Mouse (Mus musculus): Measurements from ENCODE around the gene Spata16. TPM values are rescaled to one million over a fixed set of nuclear protein-coding genes. Genes with fewer than 3 reads are reported as not detected.
"Not testable (repeated sequence)": the region's sequence is repeated elsewhere in the genome, so short reads cannot be mapped to it uniquely, and the experiment has no call there.

The Spata16 gene
- total RNA-seq (2017), result not detected in 2 replicates

DNA sequence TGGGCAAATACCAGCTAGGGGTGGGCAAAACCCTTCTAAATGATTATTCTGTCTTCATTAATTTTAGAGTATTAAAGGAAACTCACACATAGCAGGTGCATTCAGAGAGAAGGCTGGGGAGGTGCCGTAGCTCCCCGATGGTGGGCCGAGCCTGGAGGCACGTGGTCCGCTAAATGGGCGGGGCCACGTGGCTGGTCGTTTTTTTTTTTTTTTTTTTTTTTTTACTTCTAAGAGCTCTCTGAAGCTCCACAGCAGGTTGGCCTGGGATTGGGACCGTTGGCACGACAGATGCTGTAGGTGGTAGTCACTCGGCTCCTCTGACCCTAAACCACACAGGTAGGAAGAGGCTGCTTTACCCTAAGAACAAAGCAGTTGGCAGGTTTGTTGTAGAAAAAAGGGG is at the start of gene Spata16:
Spata16 (plus strand) TSS at position 219 of the 400 bp plus-strand sequence.
- ATAC-seq (replicated peaks; ENCODE audit: low read depth, poor library complexity, severe bottlenecking), result no peak

DNA sequence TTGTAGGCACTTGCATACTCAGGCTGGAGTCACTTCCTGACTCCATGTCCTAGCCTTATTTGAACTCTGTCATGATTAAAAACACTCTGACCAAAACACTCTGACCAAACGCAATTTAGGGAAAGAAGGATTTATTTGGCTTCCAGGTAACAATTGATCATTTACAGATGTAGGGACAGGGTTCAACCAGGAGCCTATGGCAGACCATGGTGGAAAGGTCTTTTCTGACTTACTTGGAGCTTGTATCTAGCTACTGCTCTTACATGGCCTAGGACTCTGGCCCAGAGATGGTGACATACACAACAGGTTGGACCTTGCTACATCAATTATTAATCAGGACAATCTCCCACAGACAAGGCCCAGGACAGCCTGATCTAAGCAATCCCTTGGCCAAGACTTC is 32.6 kb upstream of the Spata16 start:
- ATAC-seq (replicated peaks; ENCODE audit: low read depth, poor library complexity, severe bottlenecking), result no peak

DNA sequence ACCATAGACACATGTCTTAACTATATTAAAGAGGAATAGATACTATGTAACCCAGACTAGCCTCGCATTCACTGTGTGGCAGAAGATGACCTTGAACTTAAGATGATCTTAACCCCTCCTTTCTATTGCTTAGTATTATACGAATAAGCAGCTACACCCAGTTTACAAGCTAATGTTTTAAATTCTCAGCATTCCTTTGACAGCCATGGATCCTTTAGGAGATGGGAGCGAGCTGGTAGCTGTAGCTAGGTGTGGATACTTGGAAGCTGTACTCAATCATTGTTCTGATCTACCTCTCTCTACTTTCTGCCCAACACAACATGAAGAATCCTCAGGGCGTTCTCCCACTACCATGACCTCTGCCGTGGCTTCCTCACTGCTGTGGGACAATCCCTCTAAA is 28.9 kb upstream of the Spata16 start:
- no peak for ATAC-seq (replicated peaks; ENCODE audit: low read depth, poor library complexity, severe bottlenecking)

DNA sequence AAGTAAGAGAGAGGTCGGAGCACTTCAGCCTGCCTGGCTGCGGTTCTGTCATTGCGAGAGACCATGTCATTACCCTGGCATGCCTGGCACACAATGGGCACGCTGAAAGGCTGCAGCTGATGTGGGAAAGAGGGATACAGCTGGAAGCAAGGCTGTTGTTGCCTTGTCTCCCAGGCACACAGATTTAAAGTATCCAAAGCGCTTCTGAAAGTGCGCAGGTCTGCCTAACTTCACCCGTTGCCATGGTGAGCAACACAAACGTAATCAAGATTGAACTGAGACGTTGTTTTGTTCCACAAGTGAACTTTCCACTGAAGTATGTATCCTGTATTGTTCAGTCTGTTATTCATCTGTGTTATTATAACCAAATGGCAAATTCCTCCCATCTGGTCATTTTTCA is 1.8 kb downstream of the Spata16 start:
- ATAC-seq (replicated peaks; ENCODE audit: low read depth, poor library complexity, severe bottlenecking), result no peak

DNA sequence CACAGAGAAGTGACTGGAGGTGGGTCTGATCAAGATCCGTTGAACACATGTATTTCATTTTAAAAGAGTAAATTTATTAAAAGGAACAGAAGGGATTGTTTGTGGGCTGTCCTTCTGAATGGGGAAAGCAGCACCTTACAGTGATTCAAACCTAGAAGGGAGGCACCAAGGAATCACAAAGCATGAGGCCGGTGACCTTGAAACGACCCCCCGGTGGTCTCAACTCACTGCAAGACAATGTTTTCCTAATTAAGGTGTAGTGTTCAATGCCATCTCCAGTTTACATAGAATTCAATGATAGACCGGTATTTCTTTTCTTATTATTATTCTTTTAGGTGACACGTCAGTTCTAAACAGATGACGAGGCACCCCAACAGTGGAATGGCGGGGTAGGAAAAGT is 2.4 kb downstream of the Spata16 start:
- ATAC-seq (replicated peaks; ENCODE audit: low read depth, poor library complexity, severe bottlenecking), result no peak

DNA sequence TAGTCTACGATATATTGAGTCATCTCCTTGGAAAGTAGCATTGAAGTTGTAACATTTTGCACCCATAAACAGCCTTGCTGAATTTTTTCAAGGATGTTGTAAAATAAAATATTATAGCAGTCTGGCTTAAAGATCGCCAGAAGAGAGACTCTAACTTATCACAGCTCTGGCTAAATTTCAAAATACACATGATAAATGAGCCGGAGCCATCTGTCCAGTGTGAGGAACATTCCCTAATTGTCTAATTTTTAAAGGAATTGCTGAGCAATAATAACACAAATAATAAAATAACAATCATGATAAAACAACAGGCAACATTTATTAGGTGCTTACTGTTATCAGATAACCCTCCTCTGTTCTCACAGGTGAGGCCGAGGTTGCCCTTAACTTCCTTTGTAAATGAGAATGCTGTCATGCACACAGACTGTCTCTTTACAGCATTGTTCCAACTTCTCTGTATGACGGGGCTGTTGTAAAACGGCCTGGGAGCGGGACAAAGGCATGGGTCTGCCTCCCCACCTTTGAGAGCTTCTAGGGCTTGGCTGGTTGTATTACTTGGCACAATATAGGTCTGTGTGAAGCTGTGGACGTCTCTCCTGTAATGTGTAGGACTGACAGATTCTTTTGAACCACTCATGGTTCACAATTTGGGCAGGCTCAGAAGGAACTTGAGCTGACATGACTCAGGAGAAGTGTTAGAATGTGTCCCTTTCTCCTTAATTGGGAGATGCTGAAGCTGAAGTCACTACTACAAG is 3.1 kb downstream of the Spata16 start:
- no peak for ATAC-seq (replicated peaks; ENCODE audit: low read depth, poor library complexity, severe bottlenecking)

DNA sequence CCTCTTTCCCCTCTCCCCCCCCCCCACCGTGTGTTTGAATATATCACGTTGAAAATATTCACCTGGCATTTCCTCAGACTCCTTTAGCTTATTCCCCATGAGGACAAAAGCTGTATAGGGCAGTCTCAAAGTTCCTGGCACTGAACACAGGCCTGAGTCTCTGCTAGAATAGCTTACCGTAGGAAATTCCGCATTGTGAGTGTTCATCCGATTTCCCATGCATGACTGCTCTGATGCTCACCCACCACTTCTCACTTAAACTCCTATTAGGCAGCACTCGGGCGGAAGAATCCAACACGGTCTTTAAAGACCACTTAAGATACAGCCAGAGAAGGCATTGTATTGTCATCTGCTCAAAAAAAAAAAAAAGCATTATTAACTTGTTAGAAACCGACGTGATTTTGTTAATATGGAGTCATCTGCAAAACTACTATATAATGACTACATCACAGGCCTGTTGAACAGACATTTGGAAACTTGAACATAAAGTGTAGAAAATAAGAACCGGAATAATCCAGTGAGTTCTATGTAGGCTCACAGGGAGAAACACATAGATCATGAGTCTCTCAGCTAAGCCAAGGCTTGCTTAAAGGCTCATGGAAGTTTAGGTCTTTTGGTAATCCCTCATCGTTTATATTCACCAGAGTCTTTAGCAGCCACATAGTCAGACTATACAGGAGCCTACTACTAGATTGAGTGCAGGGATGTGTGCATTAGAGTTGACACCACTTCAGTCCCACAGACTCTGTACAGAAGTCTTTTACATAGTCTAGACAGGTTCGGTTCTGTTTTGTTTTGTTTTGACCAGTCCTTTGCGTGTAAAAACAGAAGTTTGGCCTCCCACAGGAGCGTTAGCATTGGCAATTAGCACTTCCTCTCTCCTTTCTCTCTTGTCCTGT is 4.2 kb downstream of the Spata16 start:
- ATAC-seq (replicated peaks; ENCODE audit: low read depth, poor library complexity, severe bottlenecking), result no peak

DNA sequence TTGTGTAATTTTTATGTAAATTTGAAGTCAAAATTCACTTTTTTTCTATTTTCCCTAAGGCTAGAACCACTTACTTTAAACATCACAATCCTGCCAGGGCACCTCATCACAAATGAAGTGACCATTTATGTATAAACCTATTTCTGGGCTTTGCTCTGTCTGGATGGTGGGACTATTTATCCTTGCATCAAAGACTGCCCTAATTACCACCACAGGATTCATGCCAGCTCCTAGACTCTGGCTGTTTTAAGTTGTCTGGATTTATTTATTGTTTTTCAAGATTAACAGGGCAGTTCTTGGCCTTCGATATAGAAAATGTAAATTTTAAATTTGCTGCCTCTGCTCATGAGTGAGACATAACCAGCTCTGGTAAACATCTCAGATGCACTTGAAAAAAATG is 6.7 kb downstream of the Spata16 start:
- no peak for ATAC-seq (replicated peaks; ENCODE audit: low read depth, poor library complexity, severe bottlenecking)

DNA sequence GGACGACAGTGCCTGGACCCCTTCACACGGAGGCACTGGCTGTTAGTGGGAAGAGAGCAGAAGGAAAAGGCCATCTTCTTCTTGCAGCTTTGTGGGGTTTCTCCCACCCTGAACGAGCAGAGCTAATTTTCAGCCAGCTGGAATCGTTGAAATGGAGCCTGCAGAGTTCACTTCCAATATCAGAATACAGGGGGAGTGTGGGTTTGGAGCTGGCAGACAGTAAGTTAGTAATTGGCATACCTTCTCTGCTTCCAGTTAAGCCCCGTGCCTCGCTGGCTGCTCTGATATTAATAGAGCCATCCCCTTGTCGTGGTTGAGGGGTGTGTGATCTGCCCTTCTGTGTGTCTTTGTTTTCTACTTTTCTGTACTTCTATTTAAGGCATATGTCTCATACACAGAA is 9.4 kb downstream of the Spata16 start:
- ATAC-seq (replicated peaks; ENCODE audit: low read depth, poor library complexity, severe bottlenecking), result no peak

DNA sequence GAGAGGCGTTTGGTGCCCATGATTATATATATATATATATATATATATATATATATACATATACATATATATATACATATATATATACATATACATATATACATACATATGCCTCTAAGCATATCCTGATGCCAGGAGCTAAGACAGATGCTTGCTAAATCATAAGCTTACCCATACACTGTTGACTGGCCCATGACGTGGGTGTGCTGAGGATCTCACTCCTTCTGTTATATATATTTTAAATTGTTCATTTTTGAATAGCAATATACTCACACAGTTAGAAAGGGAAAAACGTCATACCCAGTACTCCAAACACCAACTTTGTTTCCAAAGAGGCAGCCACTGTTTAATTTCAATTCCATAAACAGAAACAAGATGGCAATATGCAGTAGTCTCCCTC is 48.4 kb downstream of the Spata16 start:
- no peak for ATAC-seq (replicated peaks; ENCODE audit: low read depth, poor library complexity, severe bottlenecking)

DNA sequence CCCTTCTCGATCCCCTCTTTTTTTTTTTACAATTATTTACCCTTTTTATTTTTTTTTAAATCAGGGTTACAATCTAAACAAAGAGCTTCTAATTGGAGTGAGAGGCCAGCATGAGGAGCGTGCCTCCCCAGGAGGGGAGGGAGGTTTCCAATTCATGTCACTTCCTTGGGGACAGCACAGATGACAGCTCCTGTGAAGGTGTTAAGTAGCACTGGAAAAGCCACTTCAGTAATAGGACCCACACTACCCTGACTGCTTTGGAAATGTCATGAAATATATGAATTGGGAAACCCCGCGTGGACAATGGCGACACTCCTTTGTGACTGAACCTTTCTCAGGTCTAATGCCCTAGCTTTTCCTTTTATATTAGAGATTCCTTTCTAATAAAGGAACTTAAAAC is 72.1 kb downstream of the Spata16 start:
- ATAC-seq (replicated peaks; ENCODE audit: low read depth, poor library complexity, severe bottlenecking), result not testable (repeated sequence)

DNA sequence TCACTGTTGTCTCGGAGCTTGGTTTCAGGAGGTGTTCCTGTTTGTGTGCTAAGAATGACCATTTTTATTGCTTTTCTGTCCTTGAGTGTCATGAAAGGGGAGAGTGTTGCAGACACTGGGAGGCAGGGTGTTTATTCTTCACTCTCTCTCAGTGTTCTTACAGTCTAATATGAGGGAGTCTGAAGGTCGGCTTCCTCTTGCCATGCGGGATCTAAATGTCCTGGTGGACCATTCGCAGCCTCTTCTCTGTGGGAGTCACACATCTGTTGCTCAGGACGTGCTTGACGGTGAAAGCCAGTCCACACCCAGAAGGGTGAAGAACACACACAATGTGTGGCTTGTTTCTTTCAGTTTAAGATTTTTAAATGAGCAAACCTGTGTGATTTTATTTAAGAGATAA is 90.1 kb downstream of the Spata16 start:
- ATAC-seq (replicated peaks; ENCODE audit: low read depth, poor library complexity, severe bottlenecking), result no peak

DNA sequence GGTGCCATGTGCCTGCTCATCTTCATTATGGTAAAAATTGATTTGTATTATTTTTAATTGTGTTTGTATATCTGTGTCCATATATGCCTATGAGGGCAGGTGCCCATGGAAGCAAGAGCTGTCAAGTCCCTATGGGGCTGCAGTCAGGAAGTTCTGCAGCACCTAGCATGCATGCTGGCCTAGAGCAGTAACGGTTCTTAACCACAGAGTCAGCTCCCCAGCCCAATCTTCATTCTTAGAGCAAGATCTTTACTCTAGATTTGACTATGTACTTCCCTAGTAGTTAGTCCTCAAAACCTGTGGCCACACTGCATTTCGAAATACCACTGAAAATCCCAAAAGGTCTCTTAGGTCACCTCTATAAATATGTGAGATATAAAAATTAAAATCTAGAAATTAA is 113.1 kb downstream of the Spata16 start:
- ATAC-seq (replicated peaks; ENCODE audit: low read depth, poor library complexity, severe bottlenecking), result peak; percentile 42; the same call in 1 of the 2 replicates

DNA sequence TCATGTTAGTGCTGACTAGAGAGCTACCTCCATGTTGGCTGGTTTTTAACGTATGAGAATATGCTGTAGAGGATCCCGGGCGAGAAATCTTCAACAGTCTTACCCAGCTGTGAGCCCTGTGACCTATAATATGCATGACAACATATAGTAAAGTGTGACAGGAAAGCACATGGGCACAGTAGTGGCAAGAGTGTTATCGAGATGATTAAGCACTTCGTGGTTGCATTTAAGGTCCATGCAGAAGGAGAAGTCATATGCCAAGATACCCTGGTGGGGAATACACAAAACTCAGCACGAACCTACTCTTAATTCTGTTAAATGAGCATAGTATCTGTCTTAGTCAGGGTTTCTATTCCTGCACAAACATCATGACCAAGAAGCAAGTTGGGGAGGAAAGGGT is 115.0 kb downstream of the Spata16 start:
- peak; percentile 58; the same call in 1 of the 2 replicates for ATAC-seq (replicated peaks; ENCODE audit: low read depth, poor library complexity, severe bottlenecking)

DNA sequence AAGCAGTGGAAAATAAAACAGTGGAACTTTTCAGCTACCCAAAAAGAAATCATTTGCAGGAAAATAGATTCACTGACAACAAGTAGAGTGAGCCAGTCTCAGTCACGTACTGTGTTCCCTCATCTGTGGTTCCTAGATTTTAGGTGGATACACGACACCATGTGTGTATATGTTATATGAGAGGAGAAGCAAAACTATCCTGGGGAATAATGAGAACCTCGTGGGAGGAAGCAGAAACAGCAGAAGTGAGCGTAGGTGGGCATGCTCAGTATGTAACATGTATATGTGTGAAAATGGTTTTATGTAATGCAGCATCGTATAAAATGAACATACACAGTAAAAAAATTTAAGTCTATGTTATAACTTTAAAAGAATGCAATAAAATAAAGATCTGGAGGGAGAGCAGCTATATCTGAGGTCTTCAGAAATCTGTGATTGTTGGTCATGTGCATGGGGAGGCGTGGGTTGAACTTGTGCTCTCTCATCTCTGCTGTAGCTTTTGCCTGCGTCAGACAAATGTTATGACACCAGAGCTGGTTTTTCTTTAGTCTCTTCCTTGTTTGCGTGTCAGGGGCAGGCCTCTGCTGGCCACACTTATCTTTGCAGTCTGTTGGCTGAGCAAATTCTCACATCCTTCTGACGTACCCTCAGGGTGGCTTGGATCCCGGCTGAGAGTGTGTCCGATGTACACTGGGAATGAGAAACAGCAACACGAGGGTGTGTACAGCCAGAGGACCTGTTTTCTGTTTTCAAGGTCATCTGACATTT is 156.1 kb downstream of the Spata16 start:
- ATAC-seq (replicated peaks; ENCODE audit: low read depth, poor library complexity, severe bottlenecking), result no peak

DNA sequence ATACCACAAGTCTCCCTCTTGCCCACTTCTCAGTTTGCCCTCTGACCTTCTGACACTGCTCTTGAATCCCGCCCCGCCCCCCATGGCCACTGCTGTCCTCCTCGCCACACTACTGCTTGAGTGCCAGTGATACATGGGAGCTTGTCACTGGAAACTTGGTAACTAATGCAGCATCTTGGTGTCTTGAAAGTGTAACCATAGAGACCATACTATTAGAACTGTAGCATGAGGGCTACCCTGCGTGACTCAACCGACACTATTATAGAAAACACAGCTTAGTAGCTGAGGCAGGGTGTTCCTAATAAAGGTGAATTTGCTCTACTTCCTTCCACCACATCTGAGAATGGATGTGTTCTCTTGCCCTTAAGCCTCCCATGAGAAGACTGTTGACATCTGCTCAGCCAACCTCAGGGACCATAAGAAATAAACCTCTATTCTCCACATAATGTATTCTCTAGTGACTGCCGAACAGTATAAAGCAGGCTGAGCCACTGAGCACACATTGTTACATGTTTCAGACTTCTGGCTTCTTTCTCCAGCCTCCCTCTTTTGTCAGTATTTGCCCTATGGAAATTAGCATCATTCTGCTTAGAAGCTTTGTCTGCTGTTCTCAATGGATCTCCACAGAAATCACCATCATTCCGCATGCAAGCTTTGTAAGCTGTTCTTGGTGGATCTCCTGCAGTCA is 158.6 kb downstream of the Spata16 start:
- no peak for ATAC-seq (replicated peaks; ENCODE audit: low read depth, poor library complexity, severe bottlenecking)

DNA sequence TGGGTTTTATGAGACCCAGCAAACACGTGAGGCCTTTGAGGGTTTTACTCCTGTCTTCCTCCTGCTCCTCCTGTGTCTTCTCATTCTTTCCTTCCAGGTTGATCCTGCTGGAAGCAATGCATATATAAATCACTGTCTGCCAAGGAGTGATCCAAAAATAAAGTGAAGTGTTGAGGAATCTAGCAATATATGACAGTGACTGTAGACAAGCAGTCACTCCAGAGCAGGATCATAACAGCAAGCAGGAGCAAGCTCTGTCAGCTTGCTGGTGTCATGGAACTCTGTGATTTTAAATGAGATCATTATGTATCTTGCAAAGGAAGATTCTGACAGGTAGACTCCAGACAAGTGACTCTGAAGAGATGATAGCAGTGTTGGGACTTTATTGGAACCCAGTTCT is 159.5 kb downstream of the Spata16 start:
- no peak for ATAC-seq (replicated peaks; ENCODE audit: low read depth, poor library complexity, severe bottlenecking)

DNA sequence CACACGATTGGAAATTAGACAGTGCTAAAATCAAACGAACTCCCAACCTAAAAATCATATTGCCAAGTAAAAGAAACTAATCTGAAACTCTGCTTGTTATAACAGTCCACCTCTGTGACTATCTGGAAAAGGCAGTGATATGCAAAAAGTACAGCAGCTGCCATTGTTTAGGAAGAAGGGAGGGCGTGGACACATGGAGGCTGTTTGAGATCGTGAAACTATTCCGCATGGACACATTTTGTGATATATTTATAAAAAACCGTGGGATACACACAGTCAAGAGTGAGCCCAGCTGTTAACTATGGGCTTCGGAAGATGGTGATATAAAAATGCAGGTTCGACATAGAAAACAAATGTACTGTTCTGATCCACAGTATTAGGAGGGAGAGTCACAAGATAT is 176.9 kb downstream of the Spata16 start:
- no peak for ATAC-seq (replicated peaks; ENCODE audit: low read depth, poor library complexity, severe bottlenecking)

DNA sequence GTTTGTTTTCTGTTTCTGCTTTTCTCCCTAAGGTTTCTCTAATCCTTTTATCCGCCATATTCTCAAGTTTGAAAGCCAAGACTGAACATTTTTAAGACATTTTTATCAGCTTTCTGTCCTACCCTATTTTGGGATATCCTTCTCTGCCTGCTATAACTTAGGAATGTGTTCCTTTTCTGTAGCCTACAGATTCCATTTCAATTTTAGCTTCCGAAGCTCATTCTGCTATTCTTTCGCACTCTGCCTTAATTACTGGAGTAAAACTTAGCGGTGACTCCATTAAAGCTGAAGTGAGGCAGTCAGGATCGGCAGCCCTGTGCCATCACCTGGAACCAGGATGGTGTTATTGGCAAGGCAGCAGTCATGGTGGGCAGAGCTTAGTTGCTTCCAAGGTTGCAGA is 178.3 kb downstream of the Spata16 start:
- ATAC-seq (replicated peaks; ENCODE audit: low read depth, poor library complexity, severe bottlenecking), result no peak

DNA sequence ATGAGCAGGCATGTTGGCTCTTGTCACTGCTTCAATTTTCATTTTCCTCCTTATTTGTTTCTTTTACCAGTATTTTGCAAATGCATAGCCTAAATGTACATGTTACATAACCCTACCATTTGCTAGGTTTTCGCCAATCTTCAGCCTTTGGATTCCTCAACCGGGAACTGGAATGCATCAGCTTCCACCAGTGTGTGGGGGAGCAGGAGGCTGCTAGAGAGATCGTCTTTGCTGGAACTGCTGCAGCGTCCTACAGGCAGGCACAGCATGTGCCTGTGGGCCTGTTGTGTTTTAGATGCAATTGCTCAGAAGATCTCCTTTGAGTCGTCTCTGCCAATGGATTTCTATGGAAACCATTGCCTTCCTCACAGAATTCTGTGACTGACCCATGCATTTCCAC is 182.0 kb downstream of the Spata16 start:
- ATAC-seq (replicated peaks; ENCODE audit: low read depth, poor library complexity, severe bottlenecking), result no peak
